Mouse (Mus musculus) neural tube, embryonic 13.5 days (tissue): ENCODE measurements around the gene Appbp2. TPM values are rescaled to one million over a fixed set of nuclear protein-coding genes. Genes with fewer than 3 reads are reported as not detected.
A peak's percentile ranks its signal among the peaks of the same experiment; 100 is the strongest.

Source experiments
- ATAC-seq: fragments of 200-750 bp; cut with Nextera tagmentation; 2 replicates; pipeline ENCODE4 v1.8.0; 2017; ENCODE audit warnings: low read depth, mild to moderate bottlenecking, moderate TSS enrichment, moderate library complexity
- H3K27ac ChIP-seq: fragments of 300-500 bp; sonication (generic); replicated peaks from 2 replicates; pipeline ENCODE4 v1.5.1; 2015; ENCODE audit warnings: moderate library complexity, mild to moderate bottlenecking, inconsistent platforms
- H3K27me3 ChIP-seq: fragments of 300-500 bp; sonication (generic); 2 replicates; pipeline ENCODE4 v1.6.1; 2015; ENCODE audit warnings: mild to moderate bottlenecking, inconsistent platforms
- H3K36me3 ChIP-seq: fragments of 300-500 bp; sonication (generic); 2 replicates; pipeline ENCODE4 v1.6.1; 2015; ENCODE audit warnings: mild to moderate bottlenecking, inconsistent platforms
- H3K4me1 ChIP-seq: fragments of 300-500 bp; sonication (generic); replicated peaks from 2 replicates; pipeline ENCODE4 v1.6.1; 2015; ENCODE audit warnings: inconsistent platforms
- H3K4me2 ChIP-seq: fragments of 300-500 bp; sonication (generic); 2 replicates; pipeline ENCODE4 v1.6.1; 2015; ENCODE audit warnings: inconsistent platforms, mild to moderate bottlenecking, moderate library complexity
- H3K4me3 ChIP-seq: fragments of 300-500 bp; sonication (generic); 2 replicates; pipeline ENCODE4 v1.5.1; 2015; ENCODE audit warnings: mild to moderate bottlenecking, inconsistent platforms
- H3K9ac ChIP-seq: fragments of 300-500 bp; sonication (generic); 2 replicates; pipeline ENCODE4 v1.6.1; 2015; ENCODE audit warnings: moderate library complexity, mild to moderate bottlenecking, inconsistent platforms
- H3K9me3 ChIP-seq: fragments of 300-500 bp; sonication (generic); 2 replicates; pipeline ENCODE4 v1.6.1; 2016; ENCODE audit warnings: inconsistent platforms
- WGBS: fragments of 180-500 bp; shearing (Covaris S2); methylation state at CpG from one replicate; pipeline ENCODE4 v1.1.7; 2015; 5-methylcytosine and 5-hydroxymethylcytosine counted together
- polyA plus RNA-seq: library from polyadenylated mRNA; unstranded; fragments of >200 nt; fragmentation: Nextera tagmentation; extraction: Ambion mirVana; gene quantifications from 2 replicates; pipeline ENCODE4 v1.2.1, GENCODE M21; 2015

Appbp2 gene
- polyA plus RNA-seq, 1 experiment from 2014 or later: 46.1 TPM

DNA sequence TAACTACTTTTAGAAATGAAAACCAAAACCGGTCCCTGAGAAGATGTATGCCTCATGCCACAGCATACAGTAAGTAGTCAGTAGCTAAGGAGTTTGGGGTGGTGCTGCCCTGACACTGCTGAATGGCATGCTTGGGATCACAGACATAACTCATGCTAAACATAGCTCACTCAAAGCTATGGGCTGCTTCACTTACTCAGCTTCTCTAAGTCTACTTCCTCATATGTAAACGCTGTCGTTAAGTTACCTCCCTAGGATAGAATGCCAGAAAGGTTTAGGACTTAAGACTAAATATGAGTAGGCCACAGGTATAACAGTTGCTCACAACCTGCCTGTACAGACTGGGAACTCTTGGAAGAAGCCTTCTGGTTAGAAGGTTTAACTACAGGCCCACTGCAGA lies 20.3 kb downstream of the Appbp2 start:
- ATAC-seq: no peak
- WGBS: 97% methylated on average over 3 of the region's 3 CpGs

GRCm38 (mm10) chr11:85213215-85213614 lies 21.7 kb downstream of the Appbp2 start:
- Histone ChIP-seq H3K9ac (no peak overlapping the region), H3K4me2 (no peak overlapping the region), H3K9me3 (no peaks in the 10 kb centered on the region), H3K36me3 (peaks cover 72% of the 10 kb centered on the region), H3K4me1 (no peaks in the 10 kb centered on the region), H3K27me3 (no peaks in the 10 kb centered on the region), H3K27ac (no peak overlapping the region), H3K4me3 (no peak overlapping the region)
- WGBS: 96% methylated on average over 2 of the region's 2 CpGs
- ATAC-seq: no peak

More for the DNA sequence above, 20.3 kb downstream of the Appbp2 start:
- no peak overlapping the region for H3K27ac ChIP-seq
- H3K27me3 ChIP-seq: no peaks in the 10 kb centered on the region
- no peak overlapping the region for H3K4me2 ChIP-seq
- H3K4me3 ChIP-seq: no peak overlapping the region
- no peaks in the 10 kb centered on the region for H3K9me3 ChIP-seq
- no peak overlapping the region for H3K9ac ChIP-seq
- H3K36me3 ChIP-seq: peaks cover 59% of the 10 kb centered on the region
- no peaks in the 10 kb centered on the region for H3K4me1 ChIP-seq

DNA sequence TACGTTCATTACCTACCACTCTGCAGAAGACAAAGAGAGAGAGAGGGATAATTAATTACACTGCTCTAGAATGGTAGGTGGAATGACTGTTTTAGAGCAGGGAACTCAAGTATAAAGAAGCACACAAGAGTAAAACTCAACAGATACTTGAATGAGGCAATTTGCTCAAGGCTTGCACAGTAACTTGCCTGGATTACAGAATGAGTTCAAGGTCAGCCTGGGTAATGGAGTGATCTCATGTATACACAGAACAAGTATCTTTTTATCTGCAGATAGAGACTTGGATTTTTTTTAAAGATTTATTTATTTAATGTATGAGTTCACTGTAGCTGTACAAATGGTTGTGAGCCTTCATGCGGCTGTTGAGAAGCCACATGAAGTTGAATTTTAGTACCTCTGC lies 23.8 kb downstream of the Appbp2 start:
- H3K36me3 ChIP-seq: peaks cover 85% of the 10 kb centered on the region
- H3K4me2 ChIP-seq: no peak overlapping the region
- H3K9me3 ChIP-seq: no peaks in the 10 kb centered on the region
- H3K4me1 ChIP-seq: no peaks in the 10 kb centered on the region
- no peaks in the 10 kb centered on the region for H3K27me3 ChIP-seq
- no peak overlapping the region for H3K4me3 ChIP-seq
- H3K27ac ChIP-seq: no peak overlapping the region
- 89% methylated on average over 2 of the region's 2 CpGs for WGBS
- H3K9ac ChIP-seq: no peak overlapping the region
- ATAC-seq: no peak

DNA sequence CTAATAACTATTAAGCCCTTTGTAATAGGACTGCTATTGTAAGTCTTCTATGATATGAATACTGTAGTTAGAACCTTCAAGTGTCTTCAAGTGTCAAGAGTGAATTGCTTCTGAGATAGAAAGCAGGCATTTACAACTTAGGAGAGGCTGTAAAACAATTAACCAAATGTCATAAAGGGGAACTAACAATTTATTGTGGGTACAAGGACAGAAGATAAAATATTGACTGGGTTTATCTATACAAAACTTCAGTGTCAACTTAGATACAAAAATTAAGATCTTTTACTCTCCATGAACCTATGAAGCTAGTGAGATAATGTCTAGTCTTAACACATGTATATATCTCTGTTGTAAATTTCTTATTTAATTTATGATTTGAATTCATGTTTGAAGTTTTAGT lies 28.7 kb downstream of the Appbp2 start:
- Histone ChIP-seq H3K9me3 (no peaks in the 10 kb centered on the region), H3K27ac (no peak overlapping the region), H3K27me3 (no peaks in the 10 kb centered on the region), H3K4me1 (no peaks in the 10 kb centered on the region), H3K36me3 (peaks cover 73% of the 10 kb centered on the region), H3K4me3 (no peak overlapping the region), H3K4me2 (no peak overlapping the region), H3K9ac (no peak overlapping the region)
- no peak for ATAC-seq

DNA sequence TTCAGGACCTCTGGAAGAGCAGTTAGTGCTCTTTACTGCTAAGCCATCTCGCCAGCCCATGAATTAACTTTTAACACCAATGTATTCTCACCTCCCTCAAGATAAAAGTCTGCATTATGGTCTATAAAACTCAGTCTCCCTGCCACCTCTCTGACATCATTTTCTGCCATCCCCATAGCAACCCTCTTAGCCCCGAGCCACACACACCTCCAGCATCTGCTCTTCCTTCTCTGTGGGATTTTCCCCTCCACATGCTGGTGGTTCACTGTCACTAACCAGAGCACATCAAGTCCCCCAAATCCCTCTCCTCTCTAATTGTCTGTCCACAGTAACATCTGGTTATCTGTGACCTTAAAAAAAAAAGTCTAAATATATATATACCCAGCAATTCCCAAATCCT lies 36.0 kb downstream of the Appbp2 start:
- Histone ChIP-seq H3K27me3 (no peaks in the 10 kb centered on the region), H3K9ac (no peak overlapping the region), H3K9me3 (no peaks in the 10 kb centered on the region), H3K4me1 (no peaks in the 10 kb centered on the region), H3K4me3 (no peak overlapping the region), H3K36me3 (peaks cover 90% of the 10 kb centered on the region), H3K27ac (no peak overlapping the region), H3K4me2 (no peak overlapping the region)
- ATAC-seq: no peak
- WGBS: 87% methylated on average over 2 of the region's 2 CpGs

DNA sequence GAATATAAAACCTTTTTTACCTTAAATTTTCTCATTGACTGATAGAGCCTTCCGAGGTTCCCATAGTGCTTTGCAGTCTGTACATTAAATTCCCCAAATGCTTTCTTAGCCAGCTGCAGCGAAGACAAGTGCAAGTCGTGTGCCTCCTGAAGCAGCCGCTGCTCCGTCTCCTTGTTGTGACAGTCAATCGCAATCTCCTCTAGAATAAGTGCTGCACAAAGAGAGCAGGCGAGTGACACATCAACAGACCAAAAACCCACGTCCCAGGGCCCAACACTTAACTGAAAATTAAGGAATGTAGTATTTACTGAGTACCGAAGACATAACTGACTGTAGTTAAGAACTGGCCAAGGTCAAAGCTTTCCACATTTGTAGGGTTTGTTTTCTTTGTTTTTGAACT lies 38.9 kb downstream of the Appbp2 start:
- no peak for ATAC-seq
- Histone ChIP-seq H3K9ac (no peak overlapping the region), H3K27ac (no peak overlapping the region), H3K4me2 (no peak overlapping the region), H3K4me1 (no peaks in the 10 kb centered on the region), H3K27me3 (no peaks in the 10 kb centered on the region), H3K9me3 (no peaks in the 10 kb centered on the region), H3K4me3 (no peak overlapping the region), H3K36me3 (peaks cover 91% of the 10 kb centered on the region)
- WGBS: 93% methylated on average over 9 of the region's 9 CpGs

- no peak for ATAC-seq
- Histone ChIP-seq H3K4me2 (no peak overlapping the region), H3K9ac (no peak overlapping the region), H3K27ac (no peak overlapping the region), H3K9me3 (no peaks in the 10 kb centered on the region), H3K4me3 (no peak overlapping the region), H3K4me1 (no peaks in the 10 kb centered on the region), H3K36me3 (peaks cover 90% of the 10 kb centered on the region), H3K27me3 (no peaks in the 10 kb centered on the region)
- WGBS: 95% methylated on average over 11 of the region's 11 CpGs
Measured at GRCm38 (mm10) chr11:85194206-85194605, 40.7 kb downstream of the Appbp2 start.

DNA sequence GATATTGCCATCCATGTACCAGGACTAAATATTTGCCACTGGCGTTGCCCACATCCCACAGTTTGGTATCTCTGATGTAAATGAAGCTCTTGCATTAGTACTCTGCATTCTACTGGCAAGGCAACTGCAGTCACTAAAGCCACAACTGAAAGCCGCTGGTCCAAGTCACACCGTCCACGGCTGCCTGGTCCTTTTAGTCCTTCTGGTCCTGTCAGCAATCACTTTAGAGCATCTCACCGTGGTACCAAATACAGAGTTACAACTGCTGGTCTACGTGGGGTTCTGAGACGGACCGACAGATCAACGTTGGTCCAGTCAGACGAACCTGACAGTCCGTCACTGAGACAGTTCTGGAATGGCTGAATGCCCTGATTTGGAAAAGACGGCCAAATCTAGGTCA lies 44.2 kb downstream of the Appbp2 start:
- whole genome bisulfite sequencing: 95% methylated on average over 12 of the region's 12 CpGs
- H3K9ac ChIP-seq: no peak overlapping the region
- H3K4me3 ChIP-seq: no peak overlapping the region
- no peaks in the 10 kb centered on the region for H3K4me1 ChIP-seq
- no peaks in the 10 kb centered on the region for H3K9me3 ChIP-seq
- H3K4me2 ChIP-seq: no peak overlapping the region
- H3K36me3 ChIP-seq: peaks cover 70% of the 10 kb centered on the region
- no peaks in the 10 kb centered on the region for H3K27me3 ChIP-seq
- ATAC-seq: no peak
- H3K27ac ChIP-seq: no peak overlapping the region

DNA sequence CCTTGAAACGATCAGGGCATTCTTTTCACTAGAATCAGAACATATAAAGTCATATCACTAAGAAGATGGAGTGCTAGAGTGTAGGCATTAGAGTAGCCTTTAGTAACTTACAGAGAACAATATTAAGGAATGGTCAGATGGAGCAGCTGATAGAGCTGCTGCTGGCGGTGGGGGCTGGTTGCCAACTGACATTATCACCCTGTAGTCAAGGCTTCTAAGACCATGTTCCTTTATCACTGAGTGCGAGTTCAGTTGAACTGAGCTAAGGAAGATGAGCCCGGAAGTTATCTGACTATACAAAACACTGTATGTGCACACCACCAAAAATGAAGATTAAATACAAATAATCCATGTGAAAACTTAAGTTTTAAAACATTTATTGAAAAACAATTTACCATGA lies 45.8 kb downstream of the Appbp2 start:
- 94% methylated on average over 4 of the region's 4 CpGs for WGBS
- Histone ChIP-seq H3K4me3 (no peak overlapping the region), H3K27me3 (no peaks in the 10 kb centered on the region), H3K9ac (no peak overlapping the region), H3K4me2 (no peak overlapping the region), H3K27ac (no peak overlapping the region), H3K9me3 (no peaks in the 10 kb centered on the region), H3K4me1 (no peaks in the 10 kb centered on the region), H3K36me3 (peaks cover 54% of the 10 kb centered on the region)
- ATAC-seq: no peak

DNA sequence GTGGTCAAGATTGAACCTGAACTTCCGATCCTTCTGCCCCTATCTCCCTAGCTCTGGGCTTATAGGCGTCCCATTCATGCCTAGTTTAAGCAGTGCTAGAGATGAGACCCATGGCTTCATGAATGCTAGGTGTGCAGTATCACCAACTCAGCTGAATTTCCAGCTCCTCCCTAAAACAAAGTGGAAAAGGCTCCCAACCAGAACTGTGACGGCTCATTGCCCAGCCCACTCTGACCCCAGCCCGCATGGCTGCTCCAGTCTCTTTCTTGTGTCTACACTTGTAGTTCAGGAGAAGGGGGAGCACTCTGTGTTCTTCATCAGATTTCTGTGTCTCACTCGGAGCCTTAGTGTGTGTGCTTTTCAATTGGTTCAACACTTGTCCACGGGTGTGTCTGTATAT lies 50.1 kb downstream of the Appbp2 start:
- Histone ChIP-seq H3K4me2 (no peak overlapping the region), H3K4me1 (peaks cover 9% of the 10 kb centered on the region), H3K27ac (no peak overlapping the region), H3K27me3 (no peaks in the 10 kb centered on the region), H3K9me3 (no peaks in the 10 kb centered on the region), H3K36me3 (peaks cover 16% of the 10 kb centered on the region), H3K9ac (no peak overlapping the region), H3K4me3 (no peak overlapping the region)
- WGBS: 92% methylated on average over 6 of the region's 6 CpGs
- no peak for ATAC-seq

DNA sequence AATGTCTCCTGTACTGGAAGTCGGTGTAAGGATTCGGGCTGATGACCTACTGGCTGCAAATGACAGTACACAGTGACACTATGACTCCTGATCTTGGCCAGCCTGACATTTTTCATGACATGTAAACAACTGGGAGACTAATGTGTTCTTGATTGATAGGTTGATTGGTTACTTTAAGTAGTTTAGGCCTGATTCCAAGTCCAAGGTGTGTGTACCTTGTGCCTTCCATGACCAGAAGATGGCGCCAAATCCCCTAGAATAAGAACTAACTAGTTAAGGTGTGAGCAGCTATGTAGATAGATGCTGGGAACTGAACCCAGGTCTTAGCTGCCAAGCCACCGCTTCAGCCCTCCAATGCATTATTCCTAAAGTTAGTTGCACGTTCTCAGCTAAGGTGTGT lies 50.8 kb downstream of the Appbp2 start:
- H3K27me3 ChIP-seq: no peaks in the 10 kb centered on the region
- H3K36me3 ChIP-seq: peaks cover 10% of the 10 kb centered on the region
- H3K9me3 ChIP-seq: no peaks in the 10 kb centered on the region
- peaks cover 9% of the 10 kb centered on the region for H3K4me1 ChIP-seq
- no peak for ATAC-seq
- 67% methylated on average over 5 of the region's 5 CpGs for WGBS
- H3K4me2 ChIP-seq: no peak overlapping the region
- no peak overlapping the region for H3K4me3 ChIP-seq
- H3K27ac ChIP-seq: no peak overlapping the region
- H3K9ac ChIP-seq: no peak overlapping the region

- Histone ChIP-seq H3K4me3 (peak overlapping the region; percentile 40), H3K27ac (peak overlapping the region; percentile 20; the same call in 1 of the 2 replicates), H3K27me3 (no peaks in the 10 kb centered on the region), H3K9ac (peak overlapping the region; percentile 59), H3K4me2 (peak overlapping the region; percentile 55), H3K36me3 (peaks cover 2% of the 10 kb centered on the region), H3K9me3 (no peaks in the 10 kb centered on the region), H3K4me1 (peaks cover 9% of the 10 kb centered on the region)
- peak; percentile 48 for ATAC-seq
- WGBS: 31% methylated on average over 13 of the region's 13 CpGs
Measured at GRCm38 (mm10) chr11:85183284-85183779, 51.6 kb downstream of the Appbp2 start.

- Histone ChIP-seq H3K4me2 (peak overlapping the region; percentile 55), H3K4me1 (peaks cover 9% of the 10 kb centered on the region), H3K27me3 (no peaks in the 10 kb centered on the region), H3K27ac (peak overlapping the region; percentile 20), H3K9me3 (no peaks in the 10 kb centered on the region), H3K36me3 (no peaks in the 10 kb centered on the region), H3K4me3 (peak overlapping the region; percentile 40), H3K9ac (peak overlapping the region; percentile 59)
- 8% methylated on average over 20 of the region's 20 CpGs for WGBS
- peak; percentile 97 for ATAC-seq
Measured at GRCm38 (mm10) chr11:85182617-85183283, 52.2 kb downstream of the Appbp2 start.
